Mouse (Mus musculus) B cell, adult 67 days (primary cell): ENCODE measurements around the gene Vmn2r28. TPM values are rescaled to one million over a fixed set of nuclear protein-coding genes. Genes with fewer than 3 reads are reported as not detected.

Experiments used
- total RNA-seq, 2 experiments: library from RNA; stranded (reverse); gene quantifications; 4 replicates each; pipeline ENCODE4 v1.2.4; 2023

Gene Vmn2r28
- total RNA-seq: not detected

GRCm38 (mm10) chr7:5493856-5494255, at the start of gene Vmn2r28:
Vmn2r28 (minus strand) TSS chr7:5493956.

GRCm38 (mm10) chr7:5456674-5457073, 37.1 kb downstream of the Vmn2r28 start, which contains the start of gene Vmn1r59:
Vmn1r59 (minus strand) TSS chr7:5456774.

Other genes starting within 250 kb of the Vmn2r28 start
- not detected for gene Gm5065, start 143.4 kb downstream of the Vmn2r28 start, total RNA-seq
- not detected for gene Nlrp2, start 142.9 kb downstream of the Vmn2r28 start, total RNA-seq
- not detected for gene Vmn1r58, start 80.6 kb downstream of the Vmn2r28 start, total RNA-seq
- gene Vmn1r59, start 37.2 kb downstream of the Vmn2r28 start, total RNA-seq: not detected
- gene Vmn1r60, start 53.4 kb upstream of the Vmn2r28 start, total RNA-seq: not detected
- not detected for gene Vmn1r61, start 119.3 kb upstream of the Vmn2r28 start, total RNA-seq
- gene Vmn1r62, start 179.7 kb upstream of the Vmn2r28 start, total RNA-seq: not detected